Mouse (Mus musculus) adrenal gland, postnatal 0 days (tissue): Measurements from ENCODE around the gene Plcb3. TPM values are rescaled to one million over a fixed set of nuclear protein-coding genes. Genes with fewer than 3 reads are reported as not detected.

Source experiments
- polyA plus RNA-seq: library from polyadenylated mRNA; unstranded; fragments of >200 nt; fragmentation: Nextera tagmentation; extraction: Ambion mirVana; gene quantifications from 2 replicates; pipeline ENCODE4 v1.2.1, GENCODE M21; 2015

Plcb3 gene
- polyA plus RNA-seq, result 19.9 and 25.4 TPM in 2 replicates

GRCm38 (mm10) chr19:6975537-6976521, at the start of gene Plcb3:
Plcb3 (minus strand) TSS chr19:6976470.

GRCm38 (mm10) chr19:7019191-7019590, 42.9 kb upstream of the Plcb3 start, which contains the start of gene Fermt3:
Fermt3 (minus strand) TSS chr19:7019469.

GRCm38 (mm10) chr19:6996006-6996405, 19.7 kb upstream of the Plcb3 start, which contains the start of the genes Nudt22 and Trpt1:
Nudt22 (minus strand) TSS chr19:6996117.
Trpt1 (plus strand) TSS chr19:6996131.

GRCm38 (mm10) chr19:6992011-6992858, 16.0 kb upstream of the Plcb3 start, which contains the start of gene Dnajc4:
Dnajc4 (minus strand) TSS chr19:6992572.

GRCm38 (mm10) chr19:6987061-6987903, 11.0 kb upstream of the Plcb3 start, which contains the start of gene Vegfb:
Vegfb (minus strand) TSS chr19:6987651.

GRCm38 (mm10) chr19:6980381-6981093, 4.3 kb upstream of the Plcb3 start, which contains the start of gene Fkbp2:
Fkbp2 (minus strand) TSS chr19:6980501.

GRCm38 (mm10) chr19:6974211-6975205, 1.8 kb downstream of the Plcb3 start, which contains the start of gene Ppp1r14b:
Ppp1r14b (plus strand) TSS chr19:6974968.

GRCm38 (mm10) chr19:6942249-6942691, 34.0 kb downstream of the Plcb3 start, which contains the start of gene Gpr137:
Gpr137 (minus strand) TSS chr19:6942480.

GRCm38 (mm10) chr19:6941372-6942248, 34.7 kb downstream of the Plcb3 start, which contains the start of gene Bad:
Bad (plus strand) TSS chr19:6941861.

GRCm38 (mm10) chr19:6934195-6934977, 41.9 kb downstream of the Plcb3 start, which contains the start of gene Kcnk4:
Kcnk4 (minus strand) TSS chr19:6934515.

GRCm38 (mm10) chr19:6925307-6925573, 51.0 kb downstream of the Plcb3 start, which contains the start of gene Catsperz:
Catsperz (minus strand) TSS chr19:6925380.

GRCm38 (mm10) chr19:6921647-6922567, 54.4 kb downstream of the Plcb3 start, which contains the start of gene Esrra:
Esrra (minus strand) TSS chr19:6921813.

GRCm38 (mm10) chr19:6909507-6910289, 66.6 kb downstream of the Plcb3 start, which contains the start of the genes Trmt112 and Prdx5:
Trmt112 (plus strand) TSS chr19:6909698.
Prdx5 (minus strand) TSS chr19:6910106.

